Comparison of ENCODE assay signal across 2 mouse cellular contexts in genomic region chr1:179743593-179744193, GRCm38 (mm10).
TF ChIP-seq lines count a peak whose summit lies in the region.

No protein-coding gene starts in this region.

TF ChIP-seq in MEL, 35 proteins besides CTCF, POLR2A, EP300 and RAD21:
- TF ChIP-seq CHD1 (IDR thresholded peaks at IDR 0.05; ENCODE audit: low read depth, low read length) = no peak
- no peak for TF ChIP-seq ZKSCAN1 (IDR thresholded peaks at IDR 0.05; ENCODE audit: low read depth, low read length)
- TF ChIP-seq ELF1 (IDR thresholded peaks at IDR 0.05; ENCODE audit: low read depth, low read length) = no peak
- TF ChIP-seq POLR2AphosphoS5 (IDR thresholded peaks at IDR 0.05; ENCODE audit: borderline replicate concordance, low read depth, low read length) = no peak
- TF ChIP-seq MYB (IDR thresholded peaks at IDR 0.05; ENCODE audit: low read depth, low read length) = no peak
- no peak for TF ChIP-seq TBP (IDR thresholded peaks at IDR 0.05; ENCODE audit: low read depth, low read length)
- TF ChIP-seq RCOR1 (IDR thresholded peaks at IDR 0.05; ENCODE audit: low read depth, low read length) = no peak
- no peak for TF ChIP-seq ETS1 (IDR thresholded peaks at IDR 0.05; ENCODE audit: low read depth, low read length)
- no peak for TF ChIP-seq MAX (IDR thresholded peaks at IDR 0.05; ENCODE audit: low read length)
- TF ChIP-seq USF1 (IDR thresholded peaks at IDR 0.05; ENCODE audit: low read depth, low read length) = no peak
- no peak for TF ChIP-seq SMC3 (IDR thresholded peaks at IDR 0.05; ENCODE audit: low read depth, low read length)
- TF ChIP-seq KAT2A (conservative IDR thresholded peaks at IDR 0.05; ENCODE audit: low read depth, low read length) = no peak
- TF ChIP-seq MAFK (IDR thresholded peaks at IDR 0.05; ENCODE audit: borderline replicate concordance, low read depth, low read length) = no peak

TF ChIP-seq in myocyte, 11 proteins besides CTCF, POLR2A, EP300 and RAD21:
- TF ChIP-seq MYOD1 (IDR thresholded peaks at IDR 0.05; ENCODE audit: control insufficient read depth in 1 of 3, insufficient read length in 2 of 3, low read depth in 2 of 3) = no peak
- TF ChIP-seq TCF12 (IDR thresholded peaks at IDR 0.05; ENCODE audit: insufficient read depth, poor library complexity, severe bottlenecking) = no peak
- TF ChIP-seq SRF (IDR thresholded peaks at IDR 0.05; ENCODE audit: control insufficient read depth, insufficient read length, low read depth) = no peak
- TF ChIP-seq POLR2AphosphoS2 (IDR thresholded peaks at IDR 0.05; ENCODE audit: insufficient read length, low read depth) = peak; percentile 22
- TF ChIP-seq CEBPB (IDR thresholded peaks at IDR 0.05; ENCODE audit: insufficient read depth, poor library complexity, severe bottlenecking) = no peak
TF ChIP-seq in myocyte: peak in this region for 1.
